Mouse (Mus musculus) CH12.LX (cell line): Measurements from ENCODE around the gene Map4k3. TPM values are rescaled to one million over a fixed set of nuclear protein-coding genes. Genes with fewer than 3 reads are reported as not detected.

Experiments
- DNase-seq: peaks from one replicate; pipeline ENCODE4 v3.0.0-alpha.2; 2013; ENCODE audit errors: extremely low read depth
- H3K27ac ChIP-seq: 2 replicates; pipeline ENCODE4 v1.5.1; 2012; ENCODE audit warnings: low read depth, mild to moderate bottlenecking, control low read depth, moderate library complexity; ENCODE audit not compliant: insufficient read depth
- H3K27me3 ChIP-seq: replicated peaks from 2 replicates; pipeline ENCODE3; 2012; ENCODE audit warnings: inconsistent platforms
- H3K36me3 ChIP-seq, 2 experiments: replicated peaks in 1 of 2; 2 replicates each; pipeline versions ENCODE3 to v1.6.1; 2012; ENCODE audit warnings: inconsistent platforms in 1 of 2, low read length in 1 of 2, mild to moderate bottlenecking in 1 of 2, mixed read lengths in 1 of 2, moderate library complexity in 1 of 2; ENCODE audit not compliant: control insufficient read depth in 1 of 2, insufficient read depth in 1 of 2
- H3K4me1 ChIP-seq, 2 experiments: 2 replicates each; pipeline ENCODE4 v1.6.1; 2012; ENCODE audit warnings: inconsistent platforms in 1 of 2, moderate library complexity in 1 of 2; ENCODE audit not compliant: insufficient read depth in 2 of 2, control insufficient read depth in 1 of 2
- H3K4me2 ChIP-seq: 2 replicates; pipeline ENCODE4 v1.6.1; 2012; ENCODE audit warnings: low read depth, mild to moderate bottlenecking, control low read depth; ENCODE audit not compliant: poor library complexity, insufficient read depth, severe bottlenecking
- H3K4me3 ChIP-seq, 3 experiments: fragments of 150-350 bp in 1 of 3; sonication (generic) in 1 of 3; replicated peaks in 1 of 3; 2 replicates each; pipeline versions ENCODE3 to v1.5.1; 2011 to 2012; ENCODE audit warnings: low read depth in 2 of 3, low read length in 2 of 3, mild to moderate bottlenecking in 2 of 3, moderate library complexity in 2 of 3, control low read depth in 1 of 3, improper control_type of control experiment in 1 of 3, inconsistent platforms in 1 of 3, mixed read lengths in 1 of 3; ENCODE audit not compliant: poor library complexity in 1 of 3
- H3K79me2 ChIP-seq: replicated peaks from 2 replicates; pipeline ENCODE4 v1.6.1; 2012; ENCODE audit warnings: mild to moderate bottlenecking, moderate library complexity; ENCODE audit not compliant: control insufficient read depth, poor library complexity, insufficient read depth, severe bottlenecking; ENCODE audit errors: extremely low read depth
- H3K9ac ChIP-seq: 2 replicates; pipeline ENCODE4 v1.6.1; 2012; ENCODE audit warnings: low read depth, mild to moderate bottlenecking, control low read depth, moderate library complexity; ENCODE audit not compliant: insufficient read depth
- H3K9me3 ChIP-seq: replicated peaks from 2 replicates; pipeline ENCODE3; 2012; ENCODE audit warnings: low read length, inconsistent platforms, mixed read lengths
- CHD1 ChIP-seq: IDR thresholded peaks from 2 replicates; pipeline ENCODE4 v1.6.1; 2012; ENCODE audit warnings: low read depth, low read length, improper control_type of control experiment, inconsistent platforms
- CHD2 ChIP-seq: IDR thresholded peaks from 2 replicates; pipeline ENCODE4 v1.6.1; 2011; ENCODE audit warnings: low read length, improper control_type of control experiment
- EP300 ChIP-seq: IDR thresholded peaks from 2 replicates; pipeline ENCODE4 v1.6.1; 2011; ENCODE audit warnings: low read length, improper control_type of control experiment
- ETS1 ChIP-seq: conservative IDR thresholded peaks from 2 replicates; pipeline ENCODE4 v1.6.1; 2012; ENCODE audit warnings: low read depth, mild to moderate bottlenecking, inconsistent platforms, low read length, improper control_type of control experiment, moderate library complexity
- JUND ChIP-seq: conservative IDR thresholded peaks from 2 replicates; pipeline ENCODE4 v1.6.1; 2011; ENCODE audit warnings: low read depth, low read length, improper control_type of control experiment
- KAT2A ChIP-seq: IDR thresholded peaks from 2 replicates; pipeline ENCODE4 v1.6.1; 2012; ENCODE audit warnings: low read length, improper control_type of control experiment, inconsistent platforms; ENCODE audit not compliant: insufficient replicate concordance
- MAFK ChIP-seq: IDR thresholded peaks from 2 replicates; pipeline ENCODE4 v1.6.1; 2011; ENCODE audit warnings: low read length, improper control_type of control experiment; ENCODE audit not compliant: insufficient replicate concordance
- POLR2AphosphoS2 ChIP-seq: IDR thresholded peaks from 2 replicates; pipeline ENCODE4 v1.6.1; 2011; ENCODE audit warnings: low read depth, low read length, improper control_type of control experiment
- RAD21 ChIP-seq: IDR thresholded peaks from 2 replicates; pipeline ENCODE4 v1.6.1; 2011; ENCODE audit warnings: low read depth, mild to moderate bottlenecking, low read length, improper control_type of control experiment, moderate library complexity
- SIN3A ChIP-seq: IDR thresholded peaks from 2 replicates; pipeline ENCODE4 v1.6.1; 2012; ENCODE audit warnings: low read length, improper control_type of control experiment, inconsistent platforms
- TBP ChIP-seq: conservative IDR thresholded peaks from 2 replicates; pipeline ENCODE4 v1.6.1; 2011; ENCODE audit warnings: low read depth, low read length, improper control_type of control experiment
- TCF12 ChIP-seq: IDR thresholded peaks from 2 replicates; pipeline ENCODE4 v1.6.1; 2014; ENCODE audit warnings: low read depth, mild to moderate bottlenecking, inconsistent platforms, low read length, improper control_type of control experiment
- USF2 ChIP-seq: conservative IDR thresholded peaks from 2 replicates; pipeline ENCODE4 v1.6.1; 2011; ENCODE audit warnings: low read depth, low read length, improper control_type of control experiment
- ZKSCAN1 ChIP-seq: IDR thresholded peaks from 2 replicates; pipeline ENCODE4 v1.6.1; 2012; ENCODE audit warnings: low read depth, inconsistent platforms, low read length, improper control_type of control experiment, borderline replicate concordance
- ZMIZ1 ChIP-seq: IDR thresholded peaks from 2 replicates; pipeline ENCODE4 v1.6.1; 2012; ENCODE audit warnings: low read depth, mild to moderate bottlenecking, inconsistent platforms, low read length, improper control_type of control experiment
- dilution Hi-C: fragments of 300-500 bp; cut with MboI; formaldehyde crosslinking; loops from 2 replicates; pipeline ENCODE4 v1.14.3; 2020; ENCODE audit warnings: low sequenced_read_pairs; ENCODE audit not compliant: extremely low pct_unique_long_range_greater_than_20kb, extremely low pct_ligation_motif_present
- in situ Hi-C: fragments of 300-500 bp; cut with MboI; formaldehyde crosslinking; loops from 3 replicates; pipeline ENCODE4 v1.14.3; 2019; ENCODE audit warnings: low sequenced_read_pairs, low pct_ligation_motif_present, low pct_unique_long_range_greater_than_20kb, mixed read lengths
- polyA plus RNA-seq: library from polyadenylated mRNA; unstranded; fragments of >175 nt; gene quantifications from 2 replicates; pipeline ENCODE4 v1.2.1, GENCODE M21; 2012; ENCODE audit warnings: low read depth; ENCODE audit not compliant: insufficient read length
- total RNA-seq, 2 experiments: library from RNA; depleted of rRNA; stranded (reverse); fragments of 300-350 nt in 1 of 2; fragments of >200 nt in 1 of 2; gene quantifications; 2 replicates each; pipeline ENCODE4 v1.2.3; 2012 to 2014

Gene Map4k3
- total and polyA plus RNA-seq, 3 experiments: 2.7 to 4.3 (median 3.2) TPM

- in situ Hi-C loops (no loop called here), dilution Hi-C loops (no loop called here)
- no peak for DNase-seq
- Histone ChIP-seq H3K4me2 (no peak overlapping the region), H3K79me2 (no peaks in the 10 kb centered on the region), H3K27ac (no peak overlapping the region), H3K36me3 (no peaks in the 10 kb centered on the region), H3K9ac (no peak overlapping the region), H3K27me3 (peaks cover 15% of the 10 kb centered on the region), H3K4me3 (no peak overlapping the region), H3K9me3 (no peaks in the 10 kb centered on the region), H3K4me1 (no peaks in the 10 kb centered on the region; a peak in 2 of 4 replicates)
- no peak for TF ChIP-seq TCF12
- no peak for TF ChIP-seq USF2
- TF ChIP-seq MAFK: no peak
- no peak for TF ChIP-seq TBP
These were observed 24.2 kb upstream of the Map4k3 start for GRCm38 (mm10) chr17:80752466-80752865.

- Histone ChIP-seq H3K9me3 (peaks cover 2% of the 10 kb centered on the region), H3K4me3 (no peak overlapping the region), H3K27me3 (peaks cover 6% of the 10 kb centered on the region), H3K79me2 (no peaks in the 10 kb centered on the region), H3K36me3 (no peaks in the 10 kb centered on the region), H3K4me2 (no peak overlapping the region), H3K4me1 (no peaks in the 10 kb centered on the region), H3K27ac (no peak overlapping the region), H3K9ac (no peak overlapping the region)
- dilution Hi-C loops: no loop called here
- TF ChIP-seq EP300: no peak
- TF ChIP-seq SIN3A: no peak
- no peak for DNase-seq
- in situ Hi-C loops: no loop called here
These were observed 11.1 kb upstream of the Map4k3 start for GRCm38 (mm10) chr17:80739421-80739820.

GRCm38 (mm10) chr17:80734700-80735099 lies 6.4 kb upstream of the Map4k3 start:
- DNase-seq: no peak
- no peak overlapping the region for H3K9ac ChIP-seq
- H3K36me3 ChIP-seq: no peaks in the 10 kb centered on the region
- H3K9me3 ChIP-seq: no peaks in the 10 kb centered on the region
- peaks cover 2% of the 10 kb centered on the region for H3K27me3 ChIP-seq
- no peak overlapping the region for H3K4me3 ChIP-seq
- H3K4me1 ChIP-seq: peaks cover 0 to 15% of the 10 kb centered on the region in 2 experiments; a peak in 2 of 4 replicates
- in situ Hi-C loops: no loop called here
- dilution Hi-C loops: no loop called here
- no peak overlapping the region for H3K27ac ChIP-seq
- H3K4me2 ChIP-seq: no peak overlapping the region
- no peaks in the 10 kb centered on the region for H3K79me2 ChIP-seq
- TF ChIP-seq ETS1: no peak
- no peak for TF ChIP-seq CHD1
- no peak for TF ChIP-seq ZKSCAN1
- TF ChIP-seq ZMIZ1: no peak
- TF ChIP-seq POLR2AphosphoS2: no peak
- no peak for TF ChIP-seq EP300
- TF ChIP-seq JUND: no peak
- TF ChIP-seq KAT2A: no peak
- no peak for TF ChIP-seq CHD2
- no peak for TF ChIP-seq RAD21
- no peak for TF ChIP-seq TBP
- no peak for TF ChIP-seq SIN3A
- no peak for TF ChIP-seq TCF12
